Mouse (Mus musculus) thymus, postnatal 10 days (tissue): ENCODE results near the gene Dscam.

ENCODE experiments used
- DNase-seq, 2 experiments: peaks; one replicate each; pipeline ENCODE4 v3.0.0; 2021; ENCODE audit warnings: low spot score in 2 of 2

Dscam gene

GRCm38 (mm10) chr16:97017171-97017738, 153.3 kb downstream of the Dscam start:
- no peak for DNase-seq

- no peak for DNase-seq
These were observed 154.2 kb downstream of the Dscam start for GRCm38 (mm10) chr16:97016244-97016850.

- DNase-seq = no peak
These were observed 156.2 kb downstream of the Dscam start for GRCm38 (mm10) chr16:97014343-97014742.

GRCm38 (mm10) chr16:97009116-97010055, 161.2 kb downstream of the Dscam start:
- DNase-seq = no peak

- DNase-seq = no peak
These were observed 162.5 kb downstream of the Dscam start for GRCm38 (mm10) chr16:97007892-97008527.

- no peak for DNase-seq
These were observed 163.7 kb downstream of the Dscam start for GRCm38 (mm10) chr16:97006854-97007182.

GRCm38 (mm10) chr16:97006041-97006853, 164.3 kb downstream of the Dscam start:
- DNase-seq = no peak

- no peak for DNase-seq
These were observed 166.6 kb downstream of the Dscam start for GRCm38 (mm10) chr16:97003965-97004364.

- DNase-seq = no peak
These were observed 167.7 kb downstream of the Dscam start for GRCm38 (mm10) chr16:97002837-97003236.

GRCm38 (mm10) chr16:97002189-97002588, 168.4 kb downstream of the Dscam start:
- no peak for DNase-seq

GRCm38 (mm10) chr16:96996854-96997253, 173.7 kb downstream of the Dscam start:
- DNase-seq = no peak

- DNase-seq = no peak
These were observed 174.7 kb downstream of the Dscam start for GRCm38 (mm10) chr16:96995858-96996257.

GRCm38 (mm10) chr16:96987396-96987795, 183.2 kb downstream of the Dscam start:
- no peak for DNase-seq

- DNase-seq = no peak
These were observed 197.3 kb downstream of the Dscam start for GRCm38 (mm10) chr16:96973300-96973699.

- no peak for DNase-seq
These were observed 198.8 kb downstream of the Dscam start for GRCm38 (mm10) chr16:96971768-96972167.

GRCm38 (mm10) chr16:96970412-96970811, 200.1 kb downstream of the Dscam start:
- no peak for DNase-seq

GRCm38 (mm10) chr16:96969643-96970042, 200.9 kb downstream of the Dscam start:
- DNase-seq = no peak

- DNase-seq = no peak
These were observed 201.6 kb downstream of the Dscam start for GRCm38 (mm10) chr16:96968885-96969480.

GRCm38 (mm10) chr16:96959695-96960094, 210.9 kb downstream of the Dscam start:
- no peak for DNase-seq

GRCm38 (mm10) chr16:96945468-96946302, 224.9 kb downstream of the Dscam start:
- DNase-seq = no peak
